Mouse (Mus musculus) ovary, adult 10 weeks (tissue): ENCODE data around the gene Zfp628. TPM values are rescaled to one million over a fixed set of nuclear protein-coding genes. Genes with fewer than 3 reads are reported as not detected.

Source experiments
- polyA plus RNA-seq: library from polyadenylated mRNA; stranded (reverse); fragments of 350-450 nt; fragmentation: Illumina TruSeq; extraction: RNeasy Lipid Tissue Mini Kit (QIAGEN cat#74804); gene quantifications from one replicate; pipeline ENCODE4 v1.2.3, GENCODE M21; 2014

Gene Zfp628
- polyA plus RNA-seq: not detected

DNA sequence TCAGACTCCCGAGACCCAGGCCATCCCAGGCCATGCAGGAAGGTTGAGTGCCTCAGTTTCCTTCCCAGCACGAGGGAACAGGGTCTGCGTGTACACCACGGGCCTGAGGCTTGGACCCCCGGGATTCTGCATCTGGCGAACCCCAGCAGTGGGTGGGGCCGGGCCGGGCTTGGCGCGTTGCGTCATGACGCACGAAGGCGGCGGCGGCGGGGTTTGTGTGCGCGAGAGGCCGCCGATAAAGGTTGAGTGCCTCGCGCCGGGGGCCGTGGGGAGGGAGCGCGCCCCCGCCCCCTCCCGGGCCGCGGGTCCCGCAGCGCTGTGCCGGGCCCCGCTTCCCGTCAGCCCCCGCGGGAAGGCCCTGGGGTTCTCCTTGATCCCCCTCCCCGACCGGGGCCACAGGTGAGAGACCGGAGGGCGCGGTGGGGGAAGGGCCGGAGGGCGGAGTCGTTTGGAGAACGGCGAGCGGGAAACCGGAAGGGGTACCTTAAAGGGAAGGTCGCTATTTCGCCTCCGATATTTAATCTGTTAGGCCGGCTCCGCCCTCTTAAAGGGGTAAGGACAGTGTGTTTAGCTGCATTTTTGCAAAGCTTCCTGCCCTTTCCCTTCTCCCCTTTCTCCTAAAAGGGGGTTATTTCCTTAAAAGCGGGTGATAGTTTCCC is at the start of gene Zfp628:
Gene Zfp628, plus strand, starts transcription at position 211 of the 659 bp plus-strand sequence.

DNA sequence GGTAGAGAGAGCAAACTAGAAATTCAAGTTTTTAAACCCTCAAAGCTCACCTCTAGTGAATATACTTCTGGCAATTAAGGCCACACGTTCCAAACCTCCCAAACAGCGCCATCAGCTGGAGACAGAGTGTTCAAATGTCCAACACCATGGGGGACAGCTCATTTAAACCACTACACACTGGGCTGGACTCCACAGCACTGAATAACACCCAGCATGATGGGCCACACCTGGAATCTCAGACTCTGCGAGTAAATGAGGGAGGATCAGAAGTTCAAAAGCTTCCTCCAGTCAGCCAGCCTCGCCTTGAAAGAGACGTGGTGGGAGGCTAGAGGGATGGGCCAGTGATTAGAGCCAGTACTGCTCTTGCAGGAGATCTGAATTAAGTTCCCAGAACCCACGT is 44.9 kb upstream of the Zfp628 start, which contains the start of gene Isoc2b:
Gene Isoc2b, minus strand, starts transcription at position 126 of the 400 bp plus-strand sequence.

DNA sequence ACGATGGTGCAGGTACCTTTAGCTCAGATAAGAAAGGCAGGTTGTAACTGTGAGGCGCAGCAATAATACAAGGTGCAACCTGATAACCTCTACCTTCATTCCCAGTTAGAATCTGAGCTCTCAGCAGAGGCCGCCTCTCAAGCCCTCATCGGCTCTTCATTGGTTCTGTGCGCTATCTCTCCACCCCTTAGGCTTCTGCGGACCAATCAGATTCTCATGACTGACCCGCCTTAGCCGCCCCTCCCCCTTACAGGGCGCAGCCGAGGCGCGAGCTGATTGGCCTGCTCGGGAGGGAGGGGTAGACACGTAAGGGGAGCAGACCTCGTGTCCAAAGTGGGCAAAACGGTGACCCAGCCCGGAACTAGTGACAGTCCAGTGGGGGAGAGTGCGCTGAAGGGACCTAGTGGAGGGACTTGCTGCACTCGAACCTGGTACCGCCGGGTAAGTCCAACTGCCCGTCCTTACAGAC is 38.2 kb upstream of the Zfp628 start, which contains the start of gene Isoc2a:
Gene Isoc2a, plus strand, starts transcription at position 401 of the 469 bp plus-strand sequence.

DNA sequence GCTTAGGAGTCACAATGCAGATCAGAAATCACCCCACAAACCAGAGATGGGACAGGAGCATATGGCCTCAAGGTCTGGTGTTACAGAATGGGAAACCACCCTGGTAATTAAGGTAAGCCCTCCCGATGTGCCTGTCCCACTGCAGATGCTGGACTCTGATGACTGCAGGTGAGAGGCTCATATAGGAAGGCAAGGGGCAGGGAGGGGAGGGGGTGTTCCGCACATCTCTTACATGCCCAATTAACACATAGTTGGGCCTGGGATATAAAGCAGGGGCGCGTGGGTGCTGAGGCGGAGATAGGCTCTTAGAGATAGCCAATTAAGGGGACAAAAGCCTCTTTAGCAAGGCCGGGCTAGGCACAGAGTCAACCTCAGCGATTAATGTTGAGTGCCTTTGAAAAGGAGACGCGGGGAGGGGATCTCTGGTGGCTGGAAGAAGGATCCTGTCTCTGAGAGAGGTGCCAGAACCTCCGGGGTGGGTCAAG is 8.5 kb upstream of the Zfp628 start, which contains the start of gene Gm36210:
Gene Gm36210, minus strand, starts transcription at position 51 of the 485 bp plus-strand sequence.

DNA sequence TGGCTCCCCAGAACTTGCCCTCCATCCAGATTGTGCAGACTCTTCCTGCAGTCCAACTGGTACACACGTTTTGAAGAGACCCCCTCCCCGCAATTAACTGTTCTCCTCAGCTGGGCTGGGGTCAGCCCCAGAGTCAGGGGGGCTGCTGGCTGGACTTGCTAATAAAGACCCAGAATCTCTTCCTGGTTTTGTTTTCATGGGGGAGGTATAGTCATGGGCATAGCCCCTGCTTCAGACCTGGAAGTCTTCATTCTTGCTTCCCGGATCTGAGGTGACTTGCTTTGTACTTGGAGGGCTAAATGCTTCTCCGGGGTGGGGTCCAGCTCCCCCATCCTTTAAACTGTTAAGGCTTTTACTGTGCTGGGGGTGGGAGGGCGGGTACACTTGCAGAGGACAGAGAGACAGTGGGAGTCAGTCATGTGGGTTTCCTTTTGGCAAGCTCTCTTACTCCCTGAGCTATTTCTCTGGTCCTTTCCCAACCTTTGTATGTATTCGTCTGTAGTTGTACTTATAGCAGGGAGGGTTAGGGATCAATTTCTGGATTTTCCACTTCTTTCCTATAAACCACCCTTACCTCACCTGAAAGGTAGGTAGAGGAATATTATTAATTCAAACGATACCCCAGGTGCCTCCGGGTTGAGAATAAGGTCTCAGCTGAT is 6.9 kb downstream of the Zfp628 start, which contains the start of gene Nat14:
Gene Nat14, plus strand, starts transcription at position 205 of the 659 bp plus-strand sequence.

DNA sequence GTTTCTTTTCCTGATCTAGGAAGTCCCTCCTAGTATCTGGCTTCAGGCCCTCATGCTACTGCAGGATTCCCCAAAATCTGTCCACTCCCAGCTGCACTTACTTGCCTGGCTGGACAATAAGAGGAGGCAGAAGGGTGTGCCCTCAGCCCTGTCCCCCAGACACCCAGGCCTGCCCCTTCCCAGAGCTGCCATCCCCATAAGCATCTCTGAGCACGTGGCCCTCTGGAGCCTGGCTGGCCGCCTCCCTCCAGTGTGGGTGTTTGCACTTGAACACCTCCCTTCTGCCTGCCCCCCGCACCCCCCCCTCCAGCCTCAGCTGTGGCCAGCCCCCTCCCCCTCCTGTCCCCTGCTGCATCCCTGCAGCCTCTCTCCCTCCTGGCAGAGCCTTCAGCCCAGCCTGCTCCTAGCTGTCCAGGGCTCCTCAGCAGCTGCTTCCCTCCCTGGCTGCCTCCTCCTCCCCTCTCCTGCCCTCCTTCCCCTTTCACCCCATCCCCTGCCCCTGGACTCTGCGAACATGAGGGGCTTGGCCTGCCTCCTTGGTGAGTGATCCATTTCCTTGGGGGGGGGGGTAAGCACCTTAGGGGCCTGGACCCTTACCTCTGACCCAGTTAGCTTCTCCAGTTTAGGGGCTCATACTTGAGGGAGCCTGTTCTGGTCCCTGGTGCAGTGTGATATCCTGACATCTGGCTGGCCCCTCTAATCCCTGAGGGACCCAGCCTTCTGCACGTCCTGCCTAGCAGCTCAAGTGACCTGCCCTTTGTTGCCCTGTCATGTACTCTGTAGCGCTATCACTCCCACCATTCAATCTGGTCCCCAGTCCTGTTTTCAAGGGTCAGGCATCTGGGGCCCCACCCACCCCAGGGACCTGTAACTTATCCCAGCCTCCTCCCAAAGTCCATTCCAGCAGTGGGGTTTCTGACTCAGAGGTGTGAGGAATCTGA is 10.7 kb downstream of the Zfp628 start, which contains the start of gene Ssc5d:
Gene Ssc5d, plus strand, starts transcription at position 345 of the 941 bp plus-strand sequence.

DNA sequence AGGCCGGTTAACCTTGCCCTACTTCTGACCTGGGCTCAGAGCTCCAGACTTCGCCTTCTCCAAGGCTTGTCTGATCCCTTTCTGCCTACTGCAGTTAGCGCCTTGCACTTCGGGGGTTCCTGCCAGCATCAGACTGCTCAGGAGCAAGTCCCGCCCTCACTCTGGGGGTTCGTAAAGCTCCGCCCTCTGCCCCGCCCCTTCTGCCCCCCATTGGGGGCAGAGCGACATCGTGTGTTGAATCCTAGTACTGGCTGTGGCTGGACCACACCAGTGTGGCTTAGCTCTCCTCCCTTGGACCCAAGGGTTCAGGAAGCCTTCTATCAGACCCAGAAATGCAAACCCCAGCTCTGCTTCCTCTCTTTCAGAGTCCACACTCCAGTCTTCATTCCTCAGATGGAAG is 49.3 kb downstream of the Zfp628 start, which contains the start of gene Sbk2:
Gene Sbk2, minus strand, starts transcription at position 135 of the 400 bp plus-strand sequence.

DNA sequence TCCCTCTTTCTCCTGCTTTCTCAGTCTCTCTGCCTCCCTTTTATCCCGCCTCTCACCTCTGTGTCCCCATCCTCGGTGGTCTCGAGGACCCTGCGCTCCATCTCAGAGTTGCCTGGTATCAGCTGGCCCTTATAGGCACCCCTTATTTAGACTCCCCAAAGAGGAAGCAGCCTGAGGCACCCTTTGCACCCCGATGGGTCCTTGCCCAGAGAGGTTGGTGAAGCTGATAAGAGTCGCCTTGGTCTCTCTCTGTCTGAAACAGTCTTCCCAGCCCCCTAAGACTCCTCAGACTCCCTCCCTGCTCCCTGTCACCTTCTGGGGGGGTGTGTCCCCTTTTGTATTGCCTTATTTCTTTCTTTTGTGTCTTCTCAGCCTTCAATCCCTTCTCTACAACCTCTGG is 56.1 kb downstream of the Zfp628 start, which contains the start of gene Sbk3:
Gene Sbk3, minus strand, starts transcription at position 101 of the 400 bp plus-strand sequence.

Other genes starting within 250 kb of the Zfp628 start
- gene Hspbp1, start 230.1 kb upstream of the Zfp628 start, polyA plus RNA-seq: not detected
- 0.40 TPM for gene Brsk1, start 224.6 kb upstream of the Zfp628 start, polyA plus RNA-seq
- not detected for gene Tmem150b, start 190.0 kb upstream of the Zfp628 start, polyA plus RNA-seq
- gene Kmt5c, start 175.1 kb upstream of the Zfp628 start, polyA plus RNA-seq: 1.2 TPM
- not detected for gene Cox6b2, start 162.1 kb upstream of the Zfp628 start, polyA plus RNA-seq
- not detected for gene Fam71e2, start 143.9 kb upstream of the Zfp628 start, polyA plus RNA-seq
- gene Il11, start 132.4 kb upstream of the Zfp628 start, polyA plus RNA-seq: not detected
- not detected for gene Tmem190, start 132.3 kb upstream of the Zfp628 start, polyA plus RNA-seq
- 0.46 TPM for gene Tmem238, start 125.6 kb upstream of the Zfp628 start, polyA plus RNA-seq
- 14.1 TPM for gene Rpl28, start 122.3 kb upstream of the Zfp628 start, polyA plus RNA-seq
- gene Ube2s, start 102.6 kb upstream of the Zfp628 start, polyA plus RNA-seq: 2.0 TPM
- 0.57 TPM for gene Shisa7, start 70.5 kb upstream of the Zfp628 start, polyA plus RNA-seq
- 1.9 TPM for gene Isoc2b, start 45.0 kb upstream of the Zfp628 start, polyA plus RNA-seq
- 1.7 TPM for gene Isoc2a, start 38.1 kb upstream of the Zfp628 start, polyA plus RNA-seq
- not detected for gene Gm36210, start 8.7 kb upstream of the Zfp628 start, polyA plus RNA-seq
- gene Nat14, start 6.8 kb downstream of the Zfp628 start, polyA plus RNA-seq: 0.57 TPM
- gene Ssc5d, start 10.6 kb downstream of the Zfp628 start, polyA plus RNA-seq: 0.14 TPM
- 0.40 TPM for gene Sbk2, start 49.2 kb downstream of the Zfp628 start, polyA plus RNA-seq
- gene Sbk3, start 56.0 kb downstream of the Zfp628 start, polyA plus RNA-seq: 0.51 TPM
- gene Zfp579, start 80.9 kb downstream of the Zfp628 start, polyA plus RNA-seq: 16.0 TPM
- not detected for gene Zfp524, start 99.2 kb downstream of the Zfp628 start, polyA plus RNA-seq
- 22.1 TPM for gene Fiz1, start 99.5 kb downstream of the Zfp628 start, polyA plus RNA-seq
- not detected for gene Gm44973, start 100.3 kb downstream of the Zfp628 start, polyA plus RNA-seq
- 5.3 TPM for gene Zfp865, start 105.2 kb downstream of the Zfp628 start, polyA plus RNA-seq
- gene Ccdc106, start 105.3 kb downstream of the Zfp628 start, polyA plus RNA-seq: not detected
- gene 4632433K11Rik, start 118.9 kb downstream of the Zfp628 start, polyA plus RNA-seq: 3.3 TPM
- gene Zfp784, start 123.2 kb downstream of the Zfp628 start, polyA plus RNA-seq: 4.2 TPM
- gene Zfp580, start 136.3 kb downstream of the Zfp628 start, polyA plus RNA-seq: 2.1 TPM
- gene U2af2, start 146.9 kb downstream of the Zfp628 start, polyA plus RNA-seq: 9.1 TPM
- 1.4 TPM for gene Epn1, start 165.0 kb downstream of the Zfp628 start, polyA plus RNA-seq
- gene Rfpl4, start 201.7 kb downstream of the Zfp628 start, polyA plus RNA-seq: 45.2 TPM
- not detected for gene Rasl2-9, start 210.7 kb downstream of the Zfp628 start, polyA plus RNA-seq
- gene Vmn1r55, start 234.5 kb downstream of the Zfp628 start, polyA plus RNA-seq: not detected